Mouse (Mus musculus): ENCODE data around the gene Akap13. TPM values are rescaled to one million over a fixed set of nuclear protein-coding genes. Genes with fewer than 3 reads are reported as not detected.
"Not testable (repeated sequence)": the region's sequence is repeated elsewhere in the genome, so short reads cannot be mapped to it uniquely, and the experiment has no call there.

Akap13 gene
- polyA plus RNA-seq, 1 experiment from 2014 or later, result 37.6 TPM

GRCm38 (mm10) chr7:75750581-75750980 lies 295.2 kb downstream of the Akap13 start:
- Histone ChIP-seq H3K27me3 (ENCODE audit: insufficient read depth, poor library complexity, severe bottlenecking) (no peaks in the 10 kb centered on the region), H3K9me3 (no peaks in the 10 kb centered on the region), H3K4me1 (peaks cover 48% of the 10 kb centered on the region), H3K36me3 (peaks cover 85% of the 10 kb centered on the region), H3K27ac (peak overlapping the region; percentile 36; the same call in 1 of the 2 replicates), H3K4me3 (no peak overlapping the region)
- 74% methylated on average over 9 of the region's 9 CpGs for WGBS
- DNase-seq (ENCODE audit: low spot score), result no peak

- H3K9me3 ChIP-seq, result no peaks in the 10 kb centered on the region
- H3K27ac ChIP-seq, result peak overlapping the region; percentile 36; the same call in 1 of the 2 replicates
- peaks cover 48% of the 10 kb centered on the region for H3K4me1 ChIP-seq
- no peak for DNase-seq (ENCODE audit: low spot score)
- WGBS, result 76% methylated on average over 14 of the region's 14 CpGs
- H3K36me3 ChIP-seq, result peaks cover 92% of the 10 kb centered on the region
- no peak overlapping the region for H3K4me3 ChIP-seq
- no peaks in the 10 kb centered on the region for H3K27me3 ChIP-seq (ENCODE audit: insufficient read depth, poor library complexity, severe bottlenecking)
These were observed 295.9 kb downstream of the Akap13 start for GRCm38 (mm10) chr7:75751161-75751803.

- H3K27ac ChIP-seq, result no peak overlapping the region
- no peaks in the 10 kb centered on the region for H3K27me3 ChIP-seq (ENCODE audit: insufficient read depth, poor library complexity, severe bottlenecking)
- H3K9me3 ChIP-seq, result no peaks in the 10 kb centered on the region
- DNase-seq (ENCODE audit: low spot score), result peak; percentile 82
- peaks cover 81% of the 10 kb centered on the region for H3K36me3 ChIP-seq
- 59% methylated on average over 22 of the region's 22 CpGs for WGBS
- peaks cover 44% of the 10 kb centered on the region for H3K4me1 ChIP-seq
- no peak overlapping the region for H3K4me3 ChIP-seq
These were observed 297.3 kb downstream of the Akap13 start for GRCm38 (mm10) chr7:75752442-75753191.

GRCm38 (mm10) chr7:75753192-75753783 lies 298.0 kb downstream of the Akap13 start:
- no peak overlapping the region for H3K4me3 ChIP-seq
- no peaks in the 10 kb centered on the region for H3K27me3 ChIP-seq (ENCODE audit: insufficient read depth, poor library complexity, severe bottlenecking)
- H3K9me3 ChIP-seq, result no peaks in the 10 kb centered on the region
- 46% methylated on average over 12 of the region's 12 CpGs for WGBS
- no peak overlapping the region for H3K27ac ChIP-seq
- no peak for DNase-seq (ENCODE audit: low spot score)
- peaks cover 38% of the 10 kb centered on the region for H3K4me1 ChIP-seq
- H3K36me3 ChIP-seq, result peaks cover 74% of the 10 kb centered on the region

GRCm38 (mm10) chr7:75754587-75755499 lies 299.5 kb downstream of the Akap13 start:
- DNase-seq (ENCODE audit: low spot score), result no peak
- H3K4me1 ChIP-seq, result peaks cover 32% of the 10 kb centered on the region
- H3K27me3 ChIP-seq (ENCODE audit: insufficient read depth, poor library complexity, severe bottlenecking), result no peaks in the 10 kb centered on the region
- peaks cover 59% of the 10 kb centered on the region for H3K36me3 ChIP-seq
- H3K27ac ChIP-seq, result no peak overlapping the region
- no peaks in the 10 kb centered on the region for H3K9me3 ChIP-seq
- H3K4me3 ChIP-seq, result no peak overlapping the region
- 63% methylated on average over 8 of the region's 8 CpGs for WGBS

GRCm38 (mm10) chr7:75755861-75756449 lies 300.6 kb downstream of the Akap13 start:
- 82% methylated on average over 8 of the region's 8 CpGs for WGBS
- peaks cover 25% of the 10 kb centered on the region for H3K4me1 ChIP-seq
- H3K36me3 ChIP-seq, result peaks cover 47% of the 10 kb centered on the region
- no peak for DNase-seq (ENCODE audit: low spot score)
- no peaks in the 10 kb centered on the region for H3K9me3 ChIP-seq
- no peak overlapping the region for H3K27ac ChIP-seq
- H3K4me3 ChIP-seq, result no peak overlapping the region
- H3K27me3 ChIP-seq (ENCODE audit: insufficient read depth, poor library complexity, severe bottlenecking), result no peaks in the 10 kb centered on the region

- H3K4me3 ChIP-seq, result no peak overlapping the region
- H3K4me1 ChIP-seq, result no peaks in the 10 kb centered on the region
- H3K36me3 ChIP-seq, result peaks cover 12% of the 10 kb centered on the region; the same call in 1 of the 2 replicates
- H3K27me3 ChIP-seq (ENCODE audit: insufficient read depth, poor library complexity, severe bottlenecking), result no peaks in the 10 kb centered on the region
- no peak for DNase-seq (ENCODE audit: low spot score)
- H3K9me3 ChIP-seq, result no peaks in the 10 kb centered on the region
- H3K27ac ChIP-seq, result no peak overlapping the region
- WGBS, result 77% methylated on average over 7 of the region's 7 CpGs
These were observed 304.7 kb downstream of the Akap13 start for GRCm38 (mm10) chr7:75759992-75760514.

GRCm38 (mm10) chr7:75760661-75761319 lies 305.5 kb downstream of the Akap13 start:
- WGBS, result 73% methylated on average over 4 of the region's 4 CpGs
- not testable (repeated sequence) for H3K27me3 ChIP-seq (ENCODE audit: insufficient read depth, poor library complexity, severe bottlenecking); H3K4me3 ChIP-seq; H3K36me3 ChIP-seq; H3K9me3 ChIP-seq; H3K4me1 ChIP-seq; H3K27ac ChIP-seq; DNase-seq (ENCODE audit: low spot score)

GRCm38 (mm10) chr7:75762225-75762624 lies 306.9 kb downstream of the Akap13 start:
- 95% methylated on average over 2 of the region's 2 CpGs for WGBS
- not testable (repeated sequence) for H3K27me3 ChIP-seq (ENCODE audit: insufficient read depth, poor library complexity, severe bottlenecking); H3K9me3 ChIP-seq; DNase-seq (ENCODE audit: low spot score); H3K4me1 ChIP-seq; H3K4me3 ChIP-seq; H3K27ac ChIP-seq; H3K36me3 ChIP-seq

- H3K27me3 ChIP-seq (ENCODE audit: insufficient read depth, poor library complexity, severe bottlenecking); H3K27ac ChIP-seq; DNase-seq (ENCODE audit: low spot score); H3K4me3 ChIP-seq; H3K4me1 ChIP-seq; H3K9me3 ChIP-seq: not testable (repeated sequence)
- WGBS, result 79% methylated on average over 1 of the region's 5 CpGs
- H3K36me3 ChIP-seq, result peaks cover 31% of the 10 kb centered on the region
These were observed 311.9 kb downstream of the Akap13 start for GRCm38 (mm10) chr7:75767080-75767769.

- no peaks in the 10 kb centered on the region for H3K9me3 ChIP-seq
- H3K4me3 ChIP-seq, result no peak overlapping the region
- no peaks in the 10 kb centered on the region for H3K4me1 ChIP-seq
- WGBS, result 87% methylated on average over 2 of the region's 2 CpGs
- DNase-seq (ENCODE audit: low spot score), result no peak
- no peak overlapping the region for H3K27ac ChIP-seq
- peaks cover 31% of the 10 kb centered on the region for H3K36me3 ChIP-seq
- no peaks in the 10 kb centered on the region for H3K27me3 ChIP-seq (ENCODE audit: insufficient read depth, poor library complexity, severe bottlenecking)
These were observed 312.8 kb downstream of the Akap13 start for GRCm38 (mm10) chr7:75768169-75768568.

Measured in heart, embryonic 10.5 days (tissue).